Mouse (Mus musculus) lung, adult 2 months (tissue): ENCODE data around the gene Usp15.

ENCODE experiments used
- CTCF ChIP-seq: fragments of 200-500 bp; IDR thresholded peaks from 2 replicates; pipeline ENCODE4 v1.5.1; 2011; ENCODE audit warnings: mild to moderate bottlenecking, low read length, control low read depth; ENCODE audit not compliant: insufficient read depth
- POLR2A ChIP-seq: fragments of 200-500 bp; IDR thresholded peaks from 2 replicates; pipeline ENCODE4 v1.6.1; 2011; ENCODE audit warnings: low read depth, mild to moderate bottlenecking, control low read depth, low read length, borderline replicate concordance; ENCODE audit errors: extremely low read depth

- TF ChIP-seq CTCF (no peak), POLR2A (no peak)
Observed at GRCm38 (mm10) chr10:123185907-123186306, 10.9 kb downstream of the Usp15 start.
